Mouse (Mus musculus): ENCODE measurements around the gene F5. TPM values are rescaled to one million over a fixed set of nuclear protein-coding genes. Genes with fewer than 3 reads are reported as not detected.
A peak's percentile ranks its signal among the peaks of the same experiment; 100 is the strongest.

F5 gene
- total and polyA plus RNA-seq, 3 experiments = under 0.01 to 0.19 TPM; not detected in 1

- Histone ChIP-seq H3K27me3 (replicated peaks) (peaks cover 8% of the 10 kb centered on the region), H3K36me3 (replicated peaks in 1 of 2; ENCODE audit: control insufficient read depth in 1 of 2, insufficient read depth in 1 of 2, low read length in 1 of 2) (no peaks in the 10 kb centered on the region), H3K9me3 (replicated peaks; ENCODE audit: low read length) (no peaks in the 10 kb centered on the region), H3K4me3 (replicated peaks in 1 of 3; ENCODE audit: low read depth in 2 of 3, low read length in 2 of 3, poor library complexity in 1 of 3) (peak overlapping the region; percentile 45 to 66 (median 61)), H3K4me2 (ENCODE audit: insufficient read depth, low read depth, poor library complexity, severe bottlenecking) (peak overlapping the region; percentile 52), H3K4me1 (ENCODE audit: control insufficient read depth in 1 of 2, insufficient read depth in 2 of 2) (peaks cover 3 to 13% of the 10 kb centered on the region in 2 experiments; a peak in 3 of 4 replicates), H3K9ac (ENCODE audit: insufficient read depth, low read depth) (peak overlapping the region; percentile 41), H3K27ac (ENCODE audit: insufficient read depth, low read depth) (no peak overlapping the region), H3K79me2 (replicated peaks; ENCODE audit: control insufficient read depth, extremely low read depth, insufficient read depth, poor library complexity, severe bottlenecking) (no peaks in the 10 kb centered on the region)
- in situ Hi-C loops (cut with MboI; ENCODE audit: low pct_ligation_motif_present, low pct_unique_long_range_greater_than_20kb, low sequenced_read_pairs) (no loop called here), dilution Hi-C loops (cut with MboI; ENCODE audit: extremely low pct_ligation_motif_present, extremely low pct_unique_long_range_greater_than_20kb, low sequenced_read_pairs) (no loop called here)
- DNase-seq (ENCODE audit: extremely low read depth) = peak; percentile 84
- peak; percentile 65 for TF ChIP-seq SMC3 (IDR thresholded peaks at IDR 0.05; ENCODE audit: low read depth, low read length)
- TF ChIP-seq KAT2A (IDR thresholded peaks at IDR 0.05; ENCODE audit: insufficient replicate concordance, low read length) = no peak
- no peak for TF ChIP-seq ZKSCAN1 (IDR thresholded peaks at IDR 0.05; ENCODE audit: borderline replicate concordance, low read depth, low read length)
- TF ChIP-seq RAD21 (IDR thresholded peaks at IDR 0.05; ENCODE audit: low read depth, low read length) = peak; percentile 90
- no peak for TF ChIP-seq CHD1 (IDR thresholded peaks at IDR 0.05; ENCODE audit: low read depth, low read length)
- peak; percentile 64; the same call in 1 of the 2 replicates for TF ChIP-seq ELF1 (IDR thresholded peaks at IDR 0.05; ENCODE audit: low read depth, low read length)
- no peak for TF ChIP-seq NRF1 (IDR thresholded peaks at IDR 0.05; ENCODE audit: low read depth, low read length)
- 0 out of 2 replicates have a peak, but pooled peaks have one; percentile 25 for TF ChIP-seq TBP (conservative IDR thresholded peaks at IDR 0.05; ENCODE audit: low read depth, low read length)
- peak; percentile 74 to 87 for TF ChIP-seq CTCF (conservative IDR thresholded peaks at IDR 0.05 in 1 of 2, IDR thresholded peaks at IDR 0.05 in 1 of 2; ENCODE audit: low read depth in 2 of 2, low read length in 2 of 2)
- TF ChIP-seq TCF12 (IDR thresholded peaks at IDR 0.05; ENCODE audit: low read depth, low read length) = no peak
- TF ChIP-seq JUND (conservative IDR thresholded peaks at IDR 0.05; ENCODE audit: low read depth, low read length) = peak; percentile 17; the same call in 1 of the 2 replicates
- no peak for TF ChIP-seq ZNF384 (IDR thresholded peaks at IDR 0.05; ENCODE audit: low read depth, low read length)
- 0 out of 2 replicates have a peak, but pooled peaks have one; percentile 5 for TF ChIP-seq IRF4 (IDR thresholded peaks at IDR 0.05; ENCODE audit: low read depth, low read length)
- TF ChIP-seq JUN (IDR thresholded peaks at IDR 0.05; ENCODE audit: insufficient read depth, low read depth, low read length) = no peak
Measured at GRCm38 (mm10) chr1:164184142-164184870, 32.7 kb downstream of the F5 start.

GRCm38 (mm10) chr1:164184871-164185223 lies 33.2 kb downstream of the F5 start:
- no peaks in the 10 kb centered on the region for H3K9me3 ChIP-seq (replicated peaks; ENCODE audit: low read length)
- dilution Hi-C loops (cut with MboI; ENCODE audit: extremely low pct_ligation_motif_present, extremely low pct_unique_long_range_greater_than_20kb, low sequenced_read_pairs) = no loop called here
- in situ Hi-C loops (cut with MboI; ENCODE audit: low pct_ligation_motif_present, low pct_unique_long_range_greater_than_20kb, low sequenced_read_pairs) = no loop called here

More at GRCm38 (mm10) chr1:164184871-164185223, 33.2 kb downstream of the F5 start:
- no peak overlapping the region for H3K27ac ChIP-seq (ENCODE audit: insufficient read depth, low read depth)
- no peak overlapping the region for H3K9ac ChIP-seq (ENCODE audit: insufficient read depth, low read depth)
- H3K36me3 ChIP-seq (replicated peaks in 1 of 2; ENCODE audit: control insufficient read depth in 1 of 2, insufficient read depth in 1 of 2, low read length in 1 of 2) = no peaks in the 10 kb centered on the region
- DNase-seq (ENCODE audit: extremely low read depth) = no peak
- TF ChIP-seq SIN3A (IDR thresholded peaks at IDR 0.05; ENCODE audit: low read length) (no peak), ZNF384 (IDR thresholded peaks at IDR 0.05; ENCODE audit: low read depth, low read length) (peak; percentile 65)
- H3K4me2 ChIP-seq (ENCODE audit: insufficient read depth, low read depth, poor library complexity, severe bottlenecking) = peak overlapping the region; percentile 15; the same call in 1 of the 2 replicates
- H3K79me2 ChIP-seq (replicated peaks; ENCODE audit: control insufficient read depth, extremely low read depth, insufficient read depth, poor library complexity, severe bottlenecking) = no peaks in the 10 kb centered on the region
- H3K27me3 ChIP-seq (replicated peaks) = peaks cover 8% of the 10 kb centered on the region
- H3K4me1 ChIP-seq (ENCODE audit: control insufficient read depth in 1 of 2, insufficient read depth in 2 of 2) = peaks cover 3 to 13% of the 10 kb centered on the region in 2 experiments; a peak in 3 of 4 replicates
- H3K4me3 ChIP-seq (replicated peaks in 1 of 3; ENCODE audit: low read depth in 2 of 3, low read length in 2 of 3, poor library complexity in 1 of 3) = no peak overlapping the region
